Mouse (Mus musculus): ENCODE data around the gene Brd3os. TPM values are rescaled to one million over a fixed set of nuclear protein-coding genes. Genes with fewer than 3 reads are reported as not detected.

Brd3os gene
- total and polyA plus RNA-seq, 2 experiments from 2014 or later = 30.9 to 39.7 TPM

GRCm38 (mm10) chr2:27412245-27412800, 29.8 kb upstream of the Brd3os start:
- TF ChIP-seq CTCF (IDR thresholded peaks at IDR 0.05; ENCODE audit: low read depth) = no peak
- Histone ChIP-seq H3K9ac (replicated peaks; ENCODE audit: low read length) (no peak overlapping the region), H3K4me3 (ENCODE audit: low read length) (no peak overlapping the region), H3K4me1 (ENCODE audit: insufficient read depth, low read length) (peaks cover 28% of the 10 kb centered on the region), H3K27me3 (ENCODE audit: insufficient read depth, low read length) (no peaks in the 10 kb centered on the region), H3K36me3 (ENCODE audit: insufficient read depth, low read length) (no peaks in the 10 kb centered on the region), H3K27ac (peak overlapping the region; percentile 22; the same call in 1 of the 2 replicates), H3K4me2 (ENCODE audit: low read depth, low read length) (no peak overlapping the region), H3K9me3 (ENCODE audit: low read length) (no peaks in the 10 kb centered on the region)
- ATAC-seq (no peak), DNase-seq (ENCODE audit: low spot score) (no peak)
- 14% methylated on average over 7 of the region's 7 CpGs for WGBS

GRCm38 (mm10) chr2:27413582-27413935, 28.6 kb upstream of the Brd3os start:
- H3K36me3 ChIP-seq (ENCODE audit: insufficient read depth, low read length) = no peaks in the 10 kb centered on the region
- H3K4me1 ChIP-seq (ENCODE audit: insufficient read depth, low read length) = peaks cover 29% of the 10 kb centered on the region
- peak overlapping the region; percentile 32; the same call in 1 of the 2 replicates for H3K27ac ChIP-seq
- no peak overlapping the region for H3K4me3 ChIP-seq (ENCODE audit: low read length)
- H3K27me3 ChIP-seq (ENCODE audit: insufficient read depth, low read length) = no peaks in the 10 kb centered on the region
- DNase-seq (ENCODE audit: low spot score) (no peak), ATAC-seq (no peak)
- H3K4me2 ChIP-seq (ENCODE audit: low read depth, low read length) = no peak overlapping the region
- no peaks in the 10 kb centered on the region for H3K9me3 ChIP-seq (ENCODE audit: low read length)
- 38% methylated on average over 2 of the region's 2 CpGs for WGBS
- TF ChIP-seq CTCF (IDR thresholded peaks at IDR 0.05; ENCODE audit: low read depth) = no peak
- no peak overlapping the region for H3K9ac ChIP-seq (replicated peaks; ENCODE audit: low read length)

DNA sequence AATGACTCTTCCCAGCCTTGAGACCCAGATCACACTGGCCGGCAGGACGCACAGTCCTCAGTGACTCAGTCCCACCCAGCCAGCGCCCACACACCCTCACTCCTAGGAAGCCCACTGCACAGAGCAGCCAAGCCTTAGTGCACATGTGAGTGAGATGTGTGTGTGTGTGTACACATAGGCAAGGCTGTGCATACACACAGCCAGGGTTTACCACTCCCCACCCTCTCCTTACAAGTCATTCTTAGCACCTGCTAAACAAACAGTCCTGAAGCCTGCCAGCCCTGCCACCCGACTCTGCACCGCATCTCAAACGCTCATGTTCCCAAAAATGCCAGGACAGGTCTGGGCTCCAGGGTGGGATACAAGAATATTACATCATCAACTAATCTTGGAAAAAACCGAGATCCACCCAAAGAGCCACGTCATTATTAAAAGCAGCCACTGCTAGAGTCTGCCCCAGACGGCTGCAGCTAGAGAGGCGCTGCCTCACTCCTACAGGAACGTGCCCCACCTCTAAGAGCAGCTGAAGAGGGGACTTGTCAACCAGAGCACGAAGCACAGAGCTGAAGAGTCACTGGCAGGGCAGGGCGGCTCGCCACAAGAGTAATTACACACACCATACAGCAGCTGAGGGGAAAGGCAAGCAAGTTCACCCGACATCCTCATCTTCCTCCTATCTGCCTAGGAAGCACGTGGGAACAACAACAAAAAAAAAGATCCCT, 28.0 kb upstream of the Brd3os start:
- no peak overlapping the region for H3K4me3 ChIP-seq (ENCODE audit: low read length)
- H3K36me3 ChIP-seq (ENCODE audit: insufficient read depth, low read length) = no peaks in the 10 kb centered on the region
- H3K9me3 ChIP-seq (ENCODE audit: low read length) = no peaks in the 10 kb centered on the region
- peak overlapping the region; percentile 32; the same call in 1 of the 2 replicates for H3K27ac ChIP-seq
- 22% methylated on average over 16 of the region's 16 CpGs for WGBS
- H3K9ac ChIP-seq (replicated peaks; ENCODE audit: low read length) = no peak overlapping the region; the same call in 1 of the 2 replicates
- no peaks in the 10 kb centered on the region for H3K27me3 ChIP-seq (ENCODE audit: insufficient read depth, low read length)
- peaks cover 33% of the 10 kb centered on the region for H3K4me1 ChIP-seq (ENCODE audit: insufficient read depth, low read length)
- DNase-seq (ENCODE audit: low spot score) = peak; percentile 69
- peak; percentile 85 for ATAC-seq
- H3K4me2 ChIP-seq (ENCODE audit: low read depth, low read length) = peak overlapping the region; percentile 16; the same call in 1 of the 2 replicates
- no peak for TF ChIP-seq CTCF (IDR thresholded peaks at IDR 0.05; ENCODE audit: low read depth)

GRCm38 (mm10) chr2:27415060-27415783, 26.9 kb upstream of the Brd3os start:
- H3K9me3 ChIP-seq (ENCODE audit: low read length) = no peaks in the 10 kb centered on the region
- no peak for DNase-seq (ENCODE audit: low spot score)
- H3K9ac ChIP-seq (replicated peaks; ENCODE audit: low read length) = no peak overlapping the region
- ATAC-seq = no peak
- TF ChIP-seq CTCF (IDR thresholded peaks at IDR 0.05; ENCODE audit: low read depth) = no peak
- H3K4me1 ChIP-seq (ENCODE audit: insufficient read depth, low read length) = peaks cover 33% of the 10 kb centered on the region
- no peak overlapping the region for H3K4me2 ChIP-seq (ENCODE audit: low read depth, low read length)
- 76% methylated on average over 11 of the region's 11 CpGs for WGBS
- no peak overlapping the region for H3K27ac ChIP-seq
- no peaks in the 10 kb centered on the region for H3K27me3 ChIP-seq (ENCODE audit: insufficient read depth, low read length)
- H3K4me3 ChIP-seq (ENCODE audit: low read length) = no peak overlapping the region
- no peaks in the 10 kb centered on the region for H3K36me3 ChIP-seq (ENCODE audit: insufficient read depth, low read length)

- H3K27me3 ChIP-seq (ENCODE audit: insufficient read depth, low read length) = no peaks in the 10 kb centered on the region
- DNase-seq (ENCODE audit: low spot score) = no peak
- H3K4me2 ChIP-seq (ENCODE audit: low read depth, low read length) = no peak overlapping the region
- peaks cover 36% of the 10 kb centered on the region for H3K4me1 ChIP-seq (ENCODE audit: insufficient read depth, low read length)
- WGBS = 43% methylated on average over 3 of the region's 3 CpGs
- H3K27ac ChIP-seq = no peak overlapping the region
- H3K9ac ChIP-seq (replicated peaks; ENCODE audit: low read length) = no peak overlapping the region
- no peaks in the 10 kb centered on the region for H3K36me3 ChIP-seq (ENCODE audit: insufficient read depth, low read length)
- TF ChIP-seq CTCF (IDR thresholded peaks at IDR 0.05; ENCODE audit: low read depth) = no peak
- ATAC-seq = no peak
- no peak overlapping the region for H3K4me3 ChIP-seq (ENCODE audit: low read length)
- no peaks in the 10 kb centered on the region for H3K9me3 ChIP-seq (ENCODE audit: low read length)
These were observed 25.7 kb upstream of the Brd3os start for GRCm38 (mm10) chr2:27416425-27416824.

DNA sequence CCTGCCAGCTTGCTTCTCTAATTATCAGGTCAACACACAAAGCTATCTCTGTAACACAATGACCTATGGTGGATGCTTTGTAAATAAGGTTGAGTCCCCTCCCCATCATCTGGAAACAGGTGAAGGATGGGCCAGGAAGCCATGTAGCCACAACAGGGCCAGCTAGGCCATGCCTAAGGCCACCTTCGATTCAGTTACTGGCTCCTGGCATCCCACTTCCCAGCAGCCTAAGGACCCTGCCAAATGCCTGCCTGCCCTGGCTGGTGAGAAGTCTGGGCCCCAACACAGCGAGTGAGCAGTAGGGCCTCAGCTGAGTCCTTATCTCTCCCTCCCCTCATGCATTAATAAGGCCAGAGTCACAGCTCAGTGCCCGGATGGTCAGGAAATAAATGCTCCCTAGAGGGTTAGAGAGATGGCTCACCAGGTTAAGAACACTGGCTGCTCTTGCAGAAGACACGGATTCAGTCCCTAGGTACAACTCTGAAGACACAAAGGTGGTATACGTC, 24.4 kb upstream of the Brd3os start:
- no peak for TF ChIP-seq CTCF (IDR thresholded peaks at IDR 0.05; ENCODE audit: low read depth)
- H3K27ac ChIP-seq = no peak overlapping the region
- H3K9ac ChIP-seq (replicated peaks; ENCODE audit: low read length) = no peak overlapping the region
- H3K4me1 ChIP-seq (ENCODE audit: insufficient read depth, low read length) = peaks cover 30% of the 10 kb centered on the region
- 47% methylated on average over 5 of the region's 5 CpGs for WGBS
- ATAC-seq (no peak), DNase-seq (ENCODE audit: low spot score) (no peak)
- no peak overlapping the region for H3K4me3 ChIP-seq (ENCODE audit: low read length)
- no peak overlapping the region for H3K4me2 ChIP-seq (ENCODE audit: low read depth, low read length)
- no peaks in the 10 kb centered on the region for H3K27me3 ChIP-seq (ENCODE audit: insufficient read depth, low read length)
- H3K36me3 ChIP-seq (ENCODE audit: insufficient read depth, low read length) = no peaks in the 10 kb centered on the region
- H3K9me3 ChIP-seq (ENCODE audit: low read length) = no peaks in the 10 kb centered on the region
